24 mouse cellular contexts compared by ENCODE assay signal in genomic region chr2:58717898-58718297, GRCm38 (mm10).
"Had no signal": no experiment of that assay in that cellular context is flagged by ENCODE, and none has a peak within 500 bp of the region (broad histone marks: within the 10 kb centered on the region; RNA-seq: fewer than 3 reads in every experiment).

No protein-coding gene starts in this region.

- H3K36me3 ChIP-seq: forebrain, embryonic 15.5 days; heart, embryonic 13.5 days; heart, embryonic 15.5 days; hindbrain, embryonic 13.5 days; hindbrain, embryonic 15.5 days; limb, embryonic 13.5 days; limb, embryonic 15.5 days; liver, embryonic 12.5 days had no signal

- H3K4me2 ChIP-seq: forebrain, embryonic 15.5 days; heart, embryonic 11.5 days; heart, embryonic 13.5 days; heart, embryonic 15.5 days; hindbrain, embryonic 13.5 days; hindbrain, embryonic 15.5 days; limb, embryonic 13.5 days; limb, embryonic 15.5 days; liver, embryonic 12.5 days had no signal

- H3K27me3 ChIP-seq: forebrain, embryonic 15.5 days; heart, embryonic 13.5 days; heart, embryonic 15.5 days; hindbrain, embryonic 13.5 days; hindbrain, embryonic 15.5 days; limb, embryonic 13.5 days; limb, embryonic 15.5 days; liver, embryonic 12.5 days had no signal

- H3K4me1 ChIP-seq: forebrain, embryonic 15.5 days; hindbrain, embryonic 13.5 days; hindbrain, embryonic 15.5 days; limb, embryonic 13.5 days; limb, embryonic 15.5 days; liver, embryonic 12.5 days had no signal

- ATAC-seq: forebrain, embryonic 15.5 days; forebrain, postnatal 0 days; hindbrain, postnatal 0 days; intestine, embryonic 16.5 days; liver, embryonic 12.5 days had no signal

- H3K27ac ChIP-seq: forebrain, embryonic 15.5 days; heart, embryonic 13.5 days; heart, embryonic 15.5 days; hindbrain, embryonic 13.5 days; hindbrain, embryonic 15.5 days; hindbrain, postnatal 0 days; kidney, postnatal 0 days; limb, embryonic 13.5 days; limb, embryonic 15.5 days; liver, embryonic 12.5 days; liver, embryonic 14.5 days had no signal

- H3K9me3 ChIP-seq: hindbrain, embryonic 15.5 days; limb, embryonic 15.5 days had no signal

- DNase-seq: forebrain, postnatal 0 days; gastrocnemius, postnatal 14 days; gastrocnemius, postnatal 36 days; heart, adult 18-20 months; heart, postnatal 14 days; heart, postnatal 36 days; kidney, adult 18-20 months; layer of hippocampus, adult 9-11 months; layer of hippocampus, postnatal 36 days; left cerebral cortex, postnatal 4 days; lung, adult 18-20 months had no signal

- H3K4me3 ChIP-seq: forebrain, embryonic 15.5 days; heart, embryonic 13.5 days; heart, embryonic 15.5 days; hindbrain, embryonic 13.5 days; hindbrain, embryonic 15.5 days; limb, embryonic 13.5 days; limb, embryonic 15.5 days; liver, embryonic 12.5 days had no signal

- H3K9ac ChIP-seq: forebrain, embryonic 15.5 days; forebrain, postnatal 0 days; heart, embryonic 13.5 days; heart, embryonic 15.5 days; hindbrain, embryonic 13.5 days; hindbrain, embryonic 15.5 days; limb, embryonic 13.5 days; limb, embryonic 15.5 days; liver, embryonic 12.5 days; liver, embryonic 14.5 days had no signal
